Mouse (Mus musculus) cerebellum, adult 2 months (tissue): ENCODE results near the gene Btbd10. TPM values are rescaled to one million over a fixed set of nuclear protein-coding genes. Genes with fewer than 3 reads are reported as not detected.

Experiments used
- DNase-seq, 2 experiments: peaks; one replicate each; pipeline ENCODE4 v3.0.0; 2021
- H3K27ac ChIP-seq: fragments of 200-500 bp; 2 replicates; pipeline ENCODE4 v1.5.1; 2012; ENCODE audit warnings: low read length, control low read depth, inconsistent platforms; ENCODE audit not compliant: insufficient read depth
- H3K27me3 ChIP-seq: fragments of 200-500 bp; 2 replicates; pipeline ENCODE4 v1.6.1; 2012; ENCODE audit warnings: inconsistent platforms, mild to moderate bottlenecking, low read length, moderate library complexity; ENCODE audit not compliant: control insufficient read depth, insufficient read depth
- H3K4me1 ChIP-seq: fragments of 200-500 bp; 2 replicates; pipeline ENCODE4 v1.6.1; 2011; ENCODE audit warnings: low read length; ENCODE audit not compliant: control insufficient read depth, insufficient read depth
- H3K4me3 ChIP-seq: fragments of 200-500 bp; replicated peaks from 2 replicates; pipeline ENCODE3; 2011; ENCODE audit warnings: mild to moderate bottlenecking, low read depth, low read length, control low read depth; ENCODE audit not compliant: insufficient read depth
- CTCF ChIP-seq: fragments of 200-500 bp; IDR thresholded peaks from 2 replicates; pipeline ENCODE4 v1.5.1; 2011; ENCODE audit warnings: low read depth, mild to moderate bottlenecking, control low read depth, low read length, moderate library complexity, borderline replicate concordance; ENCODE audit not compliant: insufficient read depth
- POLR2A ChIP-seq: fragments of 200-500 bp; IDR thresholded peaks from 2 replicates; pipeline ENCODE4 v1.6.1; 2011; ENCODE audit warnings: low read length, control low read depth, borderline replicate concordance; ENCODE audit not compliant: insufficient read depth
- WGBS: fragments of 180-500 bp; shearing (Covaris S2); methylation state at CpG from one replicate; pipeline ENCODE4 v1.1.7; 2018; 5-methylcytosine and 5-hydroxymethylcytosine counted together
- polyA plus RNA-seq: library from polyadenylated mRNA; depleted of rRNA; stranded (reverse); fragments of >200 nt; gene quantifications from 2 replicates; pipeline ENCODE4 v1.2.3, GENCODE M21; 2012

Btbd10 gene
- polyA plus RNA-seq, 1 experiment = 52.9 TPM

DNA sequence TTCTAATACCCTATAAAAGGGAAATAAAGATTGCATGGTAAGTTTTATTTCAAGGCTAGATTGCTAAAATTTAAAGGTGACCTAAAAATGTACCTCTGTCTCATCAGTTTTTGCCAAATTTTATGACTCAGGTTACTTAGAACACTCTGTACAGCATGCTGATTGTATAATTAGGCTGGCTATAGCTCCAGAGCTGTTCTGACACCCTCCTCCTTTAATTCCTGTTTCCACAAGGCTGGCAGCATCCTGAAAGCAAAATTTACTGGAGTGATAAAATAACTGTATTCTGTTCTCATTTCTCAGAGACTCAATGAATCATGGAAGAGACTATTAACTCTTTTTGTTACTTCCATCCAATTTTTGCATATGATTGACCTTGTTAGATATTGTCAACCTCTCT, 35.2 kb downstream of the Btbd10 start:
- Histone ChIP-seq H3K27me3 (no peaks in the 10 kb centered on the region), H3K4me1 (no peaks in the 10 kb centered on the region), H3K4me3 (no peak overlapping the region), H3K27ac (no peak overlapping the region)
- DNase-seq = no peak
- TF ChIP-seq POLR2A (no peak), CTCF (no peak)

DNA sequence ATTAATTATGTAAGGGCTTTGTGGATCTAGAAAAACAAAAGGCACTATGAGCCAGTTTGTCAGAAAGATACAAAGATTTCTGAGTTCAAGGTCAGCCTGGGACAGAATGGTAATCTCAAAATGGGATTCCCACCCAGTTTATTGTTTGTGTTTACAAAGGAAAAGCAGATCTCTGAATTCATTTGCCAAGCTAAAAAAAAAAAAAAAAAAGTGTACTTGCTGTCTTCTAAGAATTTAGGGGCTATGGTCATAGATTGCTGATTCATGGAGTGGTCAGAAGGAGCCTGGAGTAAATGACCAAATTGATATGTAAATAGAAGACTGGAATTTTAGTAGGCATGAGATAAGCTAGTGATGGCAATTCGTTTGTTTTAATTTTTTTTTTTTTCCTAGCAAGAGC, 49.1 kb downstream of the Btbd10 start:
- Histone ChIP-seq H3K27me3 (no peaks in the 10 kb centered on the region), H3K4me1 (no peaks in the 10 kb centered on the region), H3K4me3 (no peak overlapping the region), H3K27ac (no peak overlapping the region)
- no peak for DNase-seq
- 74% methylated on average over 1 of the region's 1 CpGs for WGBS
- TF ChIP-seq CTCF (no peak), POLR2A (no peak)

DNA sequence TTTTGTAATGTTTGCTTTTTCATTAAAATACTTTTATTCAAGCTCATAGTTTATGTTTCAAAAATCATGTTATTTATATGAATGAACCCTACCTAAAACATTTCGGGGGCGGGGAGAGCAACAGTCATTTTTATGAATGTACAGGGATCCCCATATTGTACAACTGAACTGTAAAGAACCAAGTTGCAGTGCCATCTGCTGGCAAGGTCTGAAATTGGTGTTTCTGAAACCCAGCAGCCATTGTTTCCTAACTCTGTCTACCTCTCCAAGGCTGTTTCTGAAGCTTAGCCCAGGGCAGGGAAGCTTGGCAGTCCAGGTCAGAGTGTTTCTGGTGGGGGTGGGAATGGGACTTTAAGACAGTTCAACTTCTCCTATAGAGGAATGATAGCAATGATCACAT, 57.4 kb downstream of the Btbd10 start:
- 17% methylated on average over 2 of the region's 2 CpGs for WGBS
- TF ChIP-seq POLR2A (no peak), CTCF (peak; percentile 39; the same call in 1 of the 2 replicates)
- H3K27ac ChIP-seq = no peak overlapping the region

DNA sequence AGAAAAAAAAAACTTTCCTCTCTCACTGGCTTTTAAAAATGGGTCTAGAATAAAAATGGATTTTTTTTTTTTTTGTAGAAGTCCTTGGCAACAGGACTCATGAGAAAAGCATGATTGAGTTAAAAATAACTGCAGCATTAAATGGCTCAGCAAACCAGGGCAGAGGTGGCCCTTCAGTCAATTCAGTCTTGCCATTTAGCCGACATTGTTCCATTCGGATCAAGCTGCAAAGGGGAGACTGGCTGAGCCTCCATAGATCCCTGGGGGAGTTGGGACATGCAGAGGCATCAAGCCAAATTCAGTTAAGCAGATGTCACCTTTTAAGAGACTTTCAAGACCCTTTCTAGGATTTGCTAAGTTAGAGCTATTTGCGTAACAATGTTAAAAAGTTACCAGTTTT, 59.1 kb downstream of the Btbd10 start:
- no peaks in the 10 kb centered on the region for H3K27me3 ChIP-seq
- no peak overlapping the region for H3K27ac ChIP-seq
- WGBS = 49% methylated on average over 3 of the region's 3 CpGs
- H3K4me1 ChIP-seq = 0 out of 2 replicates have a peak, but pooled peaks cover 2% of the 10 kb centered on the region
- no peak for DNase-seq
- TF ChIP-seq CTCF = no peak
- no peak for TF ChIP-seq POLR2A
- H3K4me3 ChIP-seq = no peak overlapping the region

More for the DNA sequence above, 57.4 kb downstream of the Btbd10 start:
- Histone ChIP-seq H3K4me1 (0 out of 2 replicates have a peak, but pooled peaks cover 2% of the 10 kb centered on the region), H3K4me3 (no peak overlapping the region), H3K27me3 (no peaks in the 10 kb centered on the region)
- DNase-seq = peak; percentile 62 to 74

DNA sequence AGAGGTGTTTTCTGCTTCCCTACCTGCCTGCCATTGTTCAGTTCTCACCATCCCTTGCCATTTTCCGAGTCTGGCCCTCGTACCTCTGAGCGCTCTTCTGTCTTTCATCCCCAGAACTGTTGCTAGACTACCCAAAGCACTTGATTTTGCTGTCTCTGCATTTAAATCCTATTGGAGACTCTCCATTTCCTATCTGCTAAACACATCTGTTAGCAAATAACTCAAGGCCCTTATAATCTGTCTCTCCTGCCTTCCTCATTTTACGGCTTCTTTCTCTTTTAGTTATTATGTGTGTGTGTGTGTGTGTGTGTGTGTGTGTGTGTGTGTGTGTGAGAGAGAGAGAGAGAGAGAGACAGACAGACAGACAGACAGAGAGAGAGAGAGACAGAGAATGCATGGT, 71.4 kb downstream of the Btbd10 start:
- Histone ChIP-seq H3K4me1 (no peaks in the 10 kb centered on the region), H3K27ac (no peak overlapping the region), H3K4me3 (no peak overlapping the region), H3K27me3 (no peaks in the 10 kb centered on the region)
- 93% methylated on average over 4 of the region's 4 CpGs for WGBS
- no peak for DNase-seq
- TF ChIP-seq CTCF (no peak), POLR2A (no peak)

DNA sequence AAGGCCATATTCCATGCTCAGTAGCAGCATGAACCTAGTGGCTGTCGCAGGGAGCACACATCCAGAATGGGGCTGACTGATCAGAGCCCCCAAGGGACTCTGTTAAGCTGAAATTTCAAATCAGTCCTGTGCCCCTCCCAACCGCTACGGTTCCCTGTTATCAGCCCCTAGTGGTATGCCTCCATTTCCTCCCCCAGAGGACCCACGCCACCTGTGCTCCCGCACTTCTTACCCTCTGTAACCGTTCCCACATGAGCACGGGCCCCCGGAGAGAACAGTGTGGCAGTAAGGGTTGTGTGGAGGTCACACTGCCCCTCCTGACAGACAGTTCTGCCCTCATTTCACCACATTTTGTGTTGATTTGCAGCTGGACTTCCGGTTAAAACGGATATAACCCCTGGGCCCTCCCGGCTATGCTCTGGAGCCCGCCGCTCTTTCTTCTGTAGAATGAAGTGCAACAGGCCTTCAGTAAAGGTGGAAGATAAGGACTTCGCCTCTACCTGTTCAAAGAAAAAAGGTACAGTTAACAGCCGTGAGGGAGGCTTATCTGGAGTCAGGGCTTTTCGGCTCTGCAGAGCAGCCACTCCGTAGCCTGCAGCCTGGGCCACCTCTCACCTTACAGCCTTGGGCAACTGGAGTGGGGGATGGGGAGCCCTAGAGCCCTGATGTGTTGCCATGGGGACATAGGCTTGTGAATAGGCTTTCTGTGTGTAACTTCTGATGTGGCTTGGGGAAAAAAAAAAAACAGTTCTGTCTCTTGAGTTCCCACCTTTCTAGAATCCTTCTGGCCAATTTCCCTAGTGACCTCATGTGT, 73.9 kb downstream of the Btbd10 start:
- H3K27ac ChIP-seq = no peak overlapping the region
- 72% methylated on average over 17 of the region's 17 CpGs for WGBS
- DNase-seq = no peak
- no peak overlapping the region for H3K4me3 ChIP-seq
- TF ChIP-seq POLR2A (no peak), CTCF (no peak)
- H3K4me1 ChIP-seq = no peaks in the 10 kb centered on the region
- no peaks in the 10 kb centered on the region for H3K27me3 ChIP-seq

DNA sequence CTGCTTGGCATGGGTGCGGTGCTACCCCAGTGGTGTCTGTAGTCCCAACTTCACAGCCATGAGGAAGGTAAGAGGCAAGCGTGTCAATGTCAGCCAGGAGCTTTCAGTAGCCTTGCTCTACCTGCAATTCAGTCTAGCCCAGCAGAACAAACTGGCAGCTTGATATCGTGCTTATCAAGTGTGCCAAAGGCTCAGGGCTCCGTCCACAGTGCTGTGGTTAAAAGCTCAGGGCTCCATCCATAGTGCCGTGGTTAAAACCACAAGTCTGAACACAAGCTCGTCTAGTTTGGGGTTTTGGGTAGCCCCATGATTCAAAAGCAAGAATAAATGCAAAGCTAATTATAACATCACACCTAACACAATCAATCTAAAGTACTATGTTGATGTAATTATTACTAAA, 74.6 kb downstream of the Btbd10 start:
- DNase-seq = no peak
- Histone ChIP-seq H3K27me3 (no peaks in the 10 kb centered on the region), H3K4me1 (no peaks in the 10 kb centered on the region), H3K27ac (no peak overlapping the region), H3K4me3 (no peak overlapping the region)
- WGBS = 94% methylated on average over 6 of the region's 6 CpGs
- TF ChIP-seq CTCF (no peak), POLR2A (no peak)

DNA sequence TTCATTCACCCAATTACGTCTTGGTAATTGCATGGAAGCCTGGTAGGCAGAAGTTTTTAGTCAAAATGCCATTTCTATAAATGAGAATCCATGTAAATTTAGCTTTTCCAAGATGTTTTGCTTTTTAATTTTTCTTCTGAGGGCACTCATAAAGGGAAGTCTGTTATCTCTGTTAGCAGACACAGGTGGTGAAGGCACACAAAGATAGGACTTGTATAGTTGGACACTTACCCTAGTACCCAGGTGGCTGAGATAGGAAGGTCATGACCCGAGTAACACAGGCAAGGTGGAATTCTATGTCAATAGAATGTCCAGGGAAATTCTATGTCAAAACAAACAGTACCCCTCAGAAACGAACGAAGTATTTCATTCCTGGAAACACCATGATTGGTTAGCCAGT, 77.0 kb downstream of the Btbd10 start:
- 91% methylated on average over 4 of the region's 4 CpGs for WGBS
- H3K4me3 ChIP-seq = no peak overlapping the region

More for the DNA sequence above, 77.0 kb downstream of the Btbd10 start:
- H3K27ac ChIP-seq = no peak overlapping the region
- H3K27me3 ChIP-seq = no peaks in the 10 kb centered on the region
- H3K4me1 ChIP-seq = peaks cover 5% of the 10 kb centered on the region
- no peak for DNase-seq
- TF ChIP-seq CTCF = no peak
- TF ChIP-seq POLR2A = no peak
